Mouse (Mus musculus): ENCODE measurements at regions not wholly inside any gene's neighbourhood (a gene's known extent, or its start where the extent isn't known, plus 50 kb on each side); places are given as distances from the start of the nearest gene placed in this dataset.

DNA sequence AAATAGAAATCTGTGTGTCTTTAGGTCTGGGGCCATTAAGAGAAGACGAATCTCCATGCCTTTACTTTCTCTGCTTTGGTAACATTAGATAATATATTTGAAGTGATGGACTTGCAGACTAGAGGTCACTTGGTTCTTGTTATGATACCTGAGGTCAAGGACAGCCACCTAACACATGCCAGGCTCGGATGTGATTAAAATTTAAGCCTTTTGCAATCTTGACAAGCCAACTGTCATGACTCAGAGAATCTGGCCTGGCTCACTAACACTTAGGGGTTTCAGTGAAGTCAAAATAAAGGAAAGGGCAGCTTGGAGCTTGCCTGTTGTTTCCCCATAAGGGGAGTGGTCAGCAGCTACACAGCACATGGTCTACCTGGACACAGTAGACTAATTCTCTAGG lies 320.4 kb upstream of the Tbc1d5 start:
- Histone ChIP-seq H3K4me1 (ENCODE audit: control insufficient read depth, insufficient read depth) (no peaks in the 10 kb centered on the region), H3K9me3 (replicated peaks; ENCODE audit: control insufficient read depth, low read length) (no peaks in the 10 kb centered on the region), H3K4me2 (ENCODE audit: low read depth, low read length) (no peak overlapping the region), H3K4me3 (ENCODE audit: low read depth, low read length) (no peak overlapping the region), H3K36me3 (replicated peaks; ENCODE audit: control insufficient read depth, insufficient read depth, low read length) (no peaks in the 10 kb centered on the region), H3K27me3 (ENCODE audit: control insufficient read depth, insufficient read depth, low read length) (no peaks in the 10 kb centered on the region), H3K9ac (replicated peaks; ENCODE audit: low read depth, low read length) (no peak overlapping the region), H3K27ac (ENCODE audit: low read depth) (no peak overlapping the region)
- DNase-seq (ENCODE audit: low spot score) (no peak), ATAC-seq (ENCODE audit: insufficient read depth, low read depth) (no peak)
- WGBS: 61% methylated on average over 2 of the region's 2 CpGs
- TF ChIP-seq CTCF (IDR thresholded peaks at IDR 0.05; ENCODE audit: low read depth) (no peak), EP300 (IDR thresholded peaks at IDR 0.05; ENCODE audit: low read depth) (no peak)

DNA sequence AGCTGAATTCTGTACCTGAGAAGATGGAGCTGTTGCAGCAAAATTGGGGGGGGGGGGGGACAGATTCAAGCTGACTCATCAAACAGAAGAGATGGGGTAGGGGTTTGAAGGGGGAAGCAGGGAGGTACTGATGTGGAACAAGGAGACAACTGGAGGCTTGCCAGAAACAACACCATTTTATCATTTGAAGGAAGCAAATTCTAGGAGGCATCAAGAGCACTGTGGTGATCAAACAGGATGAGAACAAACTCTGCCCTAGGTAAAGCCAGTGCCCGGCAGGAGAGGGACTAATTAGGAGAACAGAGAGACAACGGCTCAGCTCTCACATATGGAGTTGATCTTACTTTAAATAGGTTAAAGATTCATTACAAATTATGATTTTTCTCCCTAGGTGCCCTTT lies 315.9 kb upstream of the Tbc1d5 start:
- ATAC-seq (ENCODE audit: insufficient read depth, low read depth) (no peak), DNase-seq (ENCODE audit: low spot score) (no peak)
- Histone ChIP-seq H3K9me3 (replicated peaks; ENCODE audit: control insufficient read depth, low read length) (no peaks in the 10 kb centered on the region), H3K4me3 (ENCODE audit: low read depth, low read length) (no peak overlapping the region), H3K4me1 (ENCODE audit: control insufficient read depth, insufficient read depth) (no peaks in the 10 kb centered on the region), H3K36me3 (replicated peaks; ENCODE audit: control insufficient read depth, insufficient read depth, low read length) (no peaks in the 10 kb centered on the region), H3K4me2 (ENCODE audit: low read depth, low read length) (no peak overlapping the region), H3K27ac (ENCODE audit: low read depth) (no peak overlapping the region), H3K9ac (replicated peaks; ENCODE audit: low read depth, low read length) (no peak overlapping the region), H3K27me3 (ENCODE audit: control insufficient read depth, insufficient read depth, low read length) (no peaks in the 10 kb centered on the region)
- WGBS: 48% methylated on average over 2 of the region's 2 CpGs
- no peak for TF ChIP-seq CTCF (IDR thresholded peaks at IDR 0.05; ENCODE audit: low read depth)
- no peak for TF ChIP-seq EP300 (IDR thresholded peaks at IDR 0.05; ENCODE audit: low read depth)

DNA sequence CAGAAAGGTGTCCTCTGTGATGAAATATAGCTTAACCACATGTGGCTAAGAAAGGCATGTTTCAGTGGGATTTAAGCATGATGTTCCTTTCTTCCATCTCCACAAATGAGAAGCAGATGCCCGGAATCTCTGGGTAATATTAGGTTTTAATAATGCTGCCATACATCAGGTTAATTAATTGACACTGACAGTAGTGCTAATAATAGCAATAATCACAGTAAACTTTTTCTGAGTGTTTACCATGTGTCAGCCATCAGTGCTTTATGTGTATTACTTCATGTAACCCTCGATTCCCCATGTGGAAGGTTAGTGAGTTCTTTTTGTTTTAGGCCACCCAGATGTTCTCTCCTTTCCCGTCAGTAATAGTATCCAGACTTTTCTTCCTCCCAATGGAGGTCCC lies 310.2 kb upstream of the Tbc1d5 start:
- Histone ChIP-seq H3K27ac (ENCODE audit: low read depth) (no peak overlapping the region), H3K9me3 (replicated peaks; ENCODE audit: control insufficient read depth, low read length) (no peaks in the 10 kb centered on the region), H3K4me3 (ENCODE audit: low read depth, low read length) (no peak overlapping the region), H3K4me1 (ENCODE audit: control insufficient read depth, insufficient read depth) (no peaks in the 10 kb centered on the region), H3K36me3 (replicated peaks; ENCODE audit: control insufficient read depth, insufficient read depth, low read length) (no peaks in the 10 kb centered on the region), H3K4me2 (ENCODE audit: low read depth, low read length) (no peak overlapping the region), H3K9ac (replicated peaks; ENCODE audit: low read depth, low read length) (no peak overlapping the region), H3K27me3 (ENCODE audit: control insufficient read depth, insufficient read depth, low read length) (no peaks in the 10 kb centered on the region)
- ATAC-seq (ENCODE audit: insufficient read depth, low read depth) (no peak), DNase-seq (ENCODE audit: low spot score) (no peak)
- no peak for TF ChIP-seq EP300 (IDR thresholded peaks at IDR 0.05; ENCODE audit: low read depth)
- TF ChIP-seq CTCF (IDR thresholded peaks at IDR 0.05; ENCODE audit: low read depth): no peak
- 61% methylated on average over 3 of the region's 3 CpGs for WGBS

DNA sequence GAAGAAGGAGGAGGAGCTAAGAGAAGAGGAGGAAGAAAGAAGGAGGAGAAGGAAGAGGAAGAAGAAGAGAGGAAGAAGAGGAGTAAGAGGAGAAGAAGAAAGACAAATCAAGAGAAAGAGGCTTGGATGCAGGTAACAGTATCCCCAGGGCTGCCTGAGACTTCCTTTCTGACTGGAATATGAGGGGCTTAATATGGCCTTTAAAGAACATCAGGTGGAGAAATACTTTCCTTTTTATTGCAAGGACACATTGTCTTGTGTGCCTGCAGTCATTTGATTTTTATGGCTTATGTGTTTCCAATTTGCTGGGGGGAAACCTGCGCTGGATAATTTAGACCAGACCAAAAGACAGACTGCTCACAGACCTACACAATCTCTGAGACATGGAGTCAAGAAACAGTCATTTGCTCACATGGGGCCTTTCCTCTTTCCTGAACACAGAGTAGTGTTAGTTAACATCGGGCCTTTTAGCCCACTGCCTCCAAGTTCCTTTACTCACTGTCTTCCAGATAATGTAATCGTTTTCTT lies 308.8 kb upstream of the Tbc1d5 start:
- H3K9ac ChIP-seq (replicated peaks; ENCODE audit: low read depth, low read length): no peak overlapping the region
- H3K4me1 ChIP-seq (ENCODE audit: control insufficient read depth, insufficient read depth): no peaks in the 10 kb centered on the region
- TF ChIP-seq CTCF (IDR thresholded peaks at IDR 0.05; ENCODE audit: low read depth) (no peak), EP300 (IDR thresholded peaks at IDR 0.05; ENCODE audit: low read depth) (no peak)
- WGBS: 68% methylated on average over 3 of the region's 3 CpGs
- ATAC-seq (ENCODE audit: insufficient read depth, low read depth) (no peak), DNase-seq (ENCODE audit: low spot score) (no peak)
- no peaks in the 10 kb centered on the region for H3K9me3 ChIP-seq (replicated peaks; ENCODE audit: control insufficient read depth, low read length)
- H3K36me3 ChIP-seq (replicated peaks; ENCODE audit: control insufficient read depth, insufficient read depth, low read length): no peaks in the 10 kb centered on the region
- no peak overlapping the region for H3K4me2 ChIP-seq (ENCODE audit: low read depth, low read length)
- no peaks in the 10 kb centered on the region for H3K27me3 ChIP-seq (ENCODE audit: control insufficient read depth, insufficient read depth, low read length)
- H3K27ac ChIP-seq (ENCODE audit: low read depth): no peak overlapping the region
- no peak overlapping the region for H3K4me3 ChIP-seq (ENCODE audit: low read depth, low read length)

DNA sequence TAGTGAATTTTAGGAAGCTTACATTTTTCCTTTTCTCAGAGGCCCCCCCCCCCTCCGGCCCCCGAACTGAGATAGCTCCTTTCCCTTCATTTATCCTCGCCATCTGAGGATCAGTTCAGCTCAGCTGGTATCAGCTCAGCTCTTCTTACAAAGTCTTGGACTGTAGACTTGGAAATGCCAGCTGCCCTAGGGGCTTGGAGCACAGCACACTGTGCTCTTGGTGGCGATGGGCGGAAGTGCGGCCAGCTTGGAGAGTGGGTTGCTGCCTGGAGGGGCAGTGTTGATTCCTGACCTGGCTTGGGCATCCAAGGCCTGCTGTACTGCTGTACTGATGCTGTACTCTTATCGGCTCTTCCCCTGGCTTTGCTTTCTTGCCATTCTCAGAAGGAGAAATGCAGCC lies 298.7 kb upstream of the Tbc1d5 start:
- no peak for DNase-seq (ENCODE audit: low spot score)
- Histone ChIP-seq H3K9ac (replicated peaks; ENCODE audit: low read depth, low read length) (no peak overlapping the region), H3K27ac (ENCODE audit: low read depth) (peak overlapping the region; percentile 61), H3K27me3 (ENCODE audit: control insufficient read depth, insufficient read depth, low read length) (no peaks in the 10 kb centered on the region), H3K36me3 (replicated peaks; ENCODE audit: control insufficient read depth, insufficient read depth, low read length) (no peaks in the 10 kb centered on the region), H3K4me1 (ENCODE audit: control insufficient read depth, insufficient read depth) (no peaks in the 10 kb centered on the region), H3K4me2 (ENCODE audit: low read depth, low read length) (0 out of 2 replicates have a peak overlapping the region, but pooled peaks have one; percentile 23), H3K9me3 (replicated peaks; ENCODE audit: control insufficient read depth, low read length) (no peaks in the 10 kb centered on the region; the same call in 1 of the 2 replicates), H3K4me3 (ENCODE audit: low read depth, low read length) (no peak overlapping the region)
- TF ChIP-seq CTCF (IDR thresholded peaks at IDR 0.05; ENCODE audit: low read depth): peak; percentile 41
- no peak for TF ChIP-seq EP300 (IDR thresholded peaks at IDR 0.05; ENCODE audit: low read depth)
- 67% methylated on average over 7 of the region's 7 CpGs for WGBS
- ATAC-seq (ENCODE audit: insufficient read depth, low read depth): peak; percentile 74

DNA sequence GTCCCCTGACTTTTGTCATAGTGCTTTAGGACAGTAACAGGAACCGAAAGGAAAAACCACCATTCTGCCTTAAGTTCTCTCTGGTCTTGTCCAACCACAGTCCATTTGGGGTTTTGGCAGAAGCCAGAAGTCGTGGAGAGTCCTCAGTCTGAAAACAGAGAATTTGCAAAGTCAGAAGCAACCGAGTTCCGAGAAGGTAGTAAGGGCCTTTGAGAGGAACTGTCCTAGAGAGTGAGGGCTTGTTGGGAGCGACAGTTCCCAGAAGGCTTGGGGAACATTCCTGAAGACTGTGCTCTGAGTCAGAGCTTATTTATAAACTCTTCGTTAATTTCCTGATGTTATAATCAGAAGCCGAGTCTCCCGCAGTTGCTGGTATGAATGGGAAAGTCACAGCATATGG lies 298.3 kb upstream of the Tbc1d5 start:
- Histone ChIP-seq H3K27ac (ENCODE audit: low read depth) (peak overlapping the region; percentile 61), H3K27me3 (ENCODE audit: control insufficient read depth, insufficient read depth, low read length) (no peaks in the 10 kb centered on the region), H3K4me1 (ENCODE audit: control insufficient read depth, insufficient read depth) (no peaks in the 10 kb centered on the region), H3K36me3 (replicated peaks; ENCODE audit: control insufficient read depth, insufficient read depth, low read length) (no peaks in the 10 kb centered on the region), H3K4me3 (ENCODE audit: low read depth, low read length) (no peak overlapping the region), H3K9me3 (replicated peaks; ENCODE audit: control insufficient read depth, low read length) (no peaks in the 10 kb centered on the region; the same call in 1 of the 2 replicates), H3K4me2 (ENCODE audit: low read depth, low read length) (0 out of 2 replicates have a peak overlapping the region, but pooled peaks have one; percentile 23), H3K9ac (replicated peaks; ENCODE audit: low read depth, low read length) (no peak overlapping the region)
- 61% methylated on average over 8 of the region's 8 CpGs for WGBS
- TF ChIP-seq CTCF (IDR thresholded peaks at IDR 0.05; ENCODE audit: low read depth) (no peak), EP300 (IDR thresholded peaks at IDR 0.05; ENCODE audit: low read depth) (no peak)
- peak; percentile 59 for DNase-seq (ENCODE audit: low spot score)
- peak; percentile 88 for ATAC-seq (ENCODE audit: insufficient read depth, low read depth)
